ENCODE assay signal across 16 mouse cellular contexts in the genomic region with DNA sequence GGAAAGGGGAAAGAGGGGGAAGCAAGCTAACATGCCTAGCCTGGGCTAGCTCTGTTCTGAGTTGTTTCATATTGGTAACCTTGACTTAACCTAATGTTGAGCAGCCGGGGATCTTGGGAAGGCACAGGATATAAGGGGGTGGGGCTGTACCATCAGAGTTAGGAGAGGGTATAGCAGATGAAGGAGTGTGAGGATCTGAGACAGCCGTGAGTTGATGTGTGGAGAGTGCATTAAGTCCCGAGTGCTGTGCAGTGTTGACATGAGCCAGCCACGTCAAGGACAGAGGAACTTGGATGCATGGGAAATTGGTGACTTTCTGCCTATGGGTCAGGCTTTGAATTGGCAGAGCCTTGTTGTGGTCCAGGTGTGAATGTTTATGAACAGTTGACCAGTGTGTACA. TPM values are rescaled to one million over a fixed set of nuclear protein-coding genes. Genes with fewer than 3 reads are reported as not detected.
"Had no signal": no experiment of that assay in that cellular context is flagged by ENCODE, and none has a peak within 500 bp of the region (broad histone marks: within the 10 kb centered on the region; RNA-seq: fewer than 3 reads in every experiment).

No protein-coding gene starts in this region.

- H3K27me3 ChIP-seq: limb, embryonic 15.5 days; lung, embryonic 15.5 days; midbrain, embryonic 12.5 days had no signal

- H3K36me3 ChIP-seq: limb, embryonic 15.5 days; liver, embryonic 12.5 days; lung, embryonic 15.5 days had no signal

- H3K9me3 ChIP-seq: limb, embryonic 15.5 days; liver, embryonic 12.5 days; lung, embryonic 15.5 days; midbrain, embryonic 12.5 days had no signal

- H3K4me2 ChIP-seq: limb, embryonic 15.5 days; liver, embryonic 12.5 days; lung, embryonic 15.5 days; midbrain, embryonic 12.5 days had no signal

- H3K9ac ChIP-seq: limb, embryonic 15.5 days; liver, embryonic 12.5 days; lung, embryonic 15.5 days; midbrain, embryonic 12.5 days had no signal

- DNase-seq: kidney, adult 8-10 months; kidney, postnatal 36 days; thymus, postnatal 4 days had no signal

- H3K4me3 ChIP-seq: limb, embryonic 15.5 days; liver, embryonic 12.5 days; lung, embryonic 15.5 days; midbrain, embryonic 12.5 days had no signal

- H3K4me1 ChIP-seq: midbrain, embryonic 12.5 days had no signal

- H3K27ac ChIP-seq: kidney, postnatal 0 days; limb, embryonic 15.5 days; liver, embryonic 12.5 days; lung, embryonic 15.5 days; midbrain, embryonic 12.5 days had no signal

- ATAC-seq: liver, embryonic 12.5 days had no signal

RNA-seq across cellular contexts. Expression of a gene that starts 22.0 kb away (rescaled TPM):
- total RNA-seq: layer of hippocampus, adult 8-10 months; layer of hippocampus, postnatal 14 days; left cerebral cortex, adult 18-20 months; left cerebral cortex, postnatal 25 days; megakaryocyte-erythroid progenitor cell, adult 5-6 weeks; midbrain, postnatal 0 days had no signal
- polyA plus RNA-seq: midbrain, postnatal 0 days had no signal

RNA-seq across cellular contexts. Expression of a gene that starts 37.5 kb away (rescaled TPM):
- polyA plus RNA-seq: limb, embryonic 11.5 days; liver, embryonic 16.5 days had no signal
